Mouse (Mus musculus) ES-E14 (cell line): ENCODE results near the gene C1qb.

Source experiments
- HCFC1 ChIP-seq: IDR thresholded peaks from 2 replicates; pipeline ENCODE4 v1.6.1; 2012; ENCODE audit warnings: low read length, inconsistent platforms, borderline replicate concordance; ENCODE audit not compliant: insufficient read depth
- ZNF384 ChIP-seq: IDR thresholded peaks from 2 replicates; pipeline ENCODE4 v1.6.1; 2012; ENCODE audit warnings: low read depth, low read length, inconsistent platforms

DNA sequence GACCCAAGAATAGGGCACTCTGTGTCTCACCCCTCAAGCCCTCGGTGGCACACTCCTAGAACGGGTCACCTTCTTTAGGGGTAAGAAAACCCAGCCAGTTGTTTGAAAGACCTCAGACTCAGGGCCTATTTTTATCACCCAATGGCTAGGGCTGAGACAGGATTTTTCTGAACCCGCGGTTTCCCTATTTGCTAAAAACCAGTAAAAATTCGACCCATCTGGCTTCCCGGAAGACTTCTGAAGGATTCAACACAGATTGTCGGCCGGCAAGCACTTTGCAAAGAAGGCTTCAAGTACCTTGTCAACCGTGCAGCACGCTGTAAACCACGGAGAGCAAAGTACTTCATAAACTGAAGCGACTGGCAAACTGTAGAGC is 51.6 kb downstream of the C1qb start:
- TF ChIP-seq HCFC1 = no peak
- TF ChIP-seq ZNF384 = no peak
